Mouse (Mus musculus) embryonic facial prominence, embryonic 11.5 days (tissue): ENCODE results near the gene Fam19a2. TPM values are rescaled to one million over a fixed set of nuclear protein-coding genes. Genes with fewer than 3 reads are reported as not detected.

ENCODE experiments used
- ATAC-seq: fragments of 200-750 bp; cut with Nextera tagmentation; replicated peaks from 2 replicates; pipeline ENCODE4 v1.8.0; 2017; ENCODE audit warnings: low read depth; ENCODE audit not compliant: insufficient number of reproducible peaks, low FRiP score, low TSS enrichment
- DNase-seq: peaks from one replicate; pipeline ENCODE4 v3.0.0-alpha.2; 2015; ENCODE audit warnings: low spot score
- H3K27ac ChIP-seq: fragments of 300-500 bp; sonication (generic); replicated peaks from 2 replicates; pipeline ENCODE4 v1.5.1; 2014; ENCODE audit warnings: mild to moderate bottlenecking, low read depth, low read length, control low read depth
- H3K27me3 ChIP-seq: fragments of 300-500 bp; sonication (generic); 2 replicates; pipeline ENCODE4 v1.6.1; 2014; ENCODE audit warnings: mild to moderate bottlenecking, low read length, moderate library complexity, mixed read lengths; ENCODE audit not compliant: control insufficient read depth, insufficient read depth
- H3K36me3 ChIP-seq: fragments of 300-500 bp; sonication (generic); replicated peaks from 2 replicates; pipeline ENCODE4 v1.6.1; 2014; ENCODE audit warnings: low read depth, mild to moderate bottlenecking, low read length, moderate library complexity, mixed read lengths; ENCODE audit not compliant: control insufficient read depth, insufficient read depth
- H3K4me1 ChIP-seq: fragments of 300-500 bp; sonication (generic); 2 replicates; pipeline ENCODE4 v1.6.1; 2014; ENCODE audit warnings: low read length, mixed read lengths; ENCODE audit not compliant: control insufficient read depth, insufficient read depth
- H3K4me2 ChIP-seq: fragments of 300-500 bp; sonication (generic); 2 replicates; pipeline ENCODE4 v1.6.1; 2014; ENCODE audit warnings: low read depth, mild to moderate bottlenecking, control low read depth, low read length, moderate library complexity
- H3K4me3 ChIP-seq: fragments of 300-500 bp; sonication (generic); 2 replicates; pipeline ENCODE4 v1.5.1; 2014; ENCODE audit warnings: low read depth, low read length, control low read depth
- H3K9ac ChIP-seq: fragments of 300-500 bp; sonication (generic); replicated peaks from 2 replicates; pipeline ENCODE4 v1.6.1; 2014; ENCODE audit warnings: mild to moderate bottlenecking, control low read depth, low read length
- H3K9me3 ChIP-seq: fragments of 300-500 bp; sonication (generic); replicated peaks from 2 replicates; pipeline ENCODE4 v1.6.1; 2016; ENCODE audit warnings: mild to moderate bottlenecking, low read length, inconsistent platforms, mixed read lengths; ENCODE audit not compliant: control insufficient read depth
- WGBS: fragments of 180-500 bp; shearing (Covaris S2); extraction: QIAGEN DNeasy Blood & Tissue Kit; methylation state at CpG from one replicate; pipeline ENCODE4 v1.1.7; 2014; 5-methylcytosine and 5-hydroxymethylcytosine counted together
- polyA plus RNA-seq: library from polyadenylated mRNA; unstranded; fragments of >200 nt; fragmentation: Nextera tagmentation; extraction: Ambion mirVana; gene quantifications from 2 replicates; pipeline ENCODE4 v1.2.1, GENCODE M21; 2014

Fam19a2 gene
- polyA plus RNA-seq, 1 experiment from 2014 or later = 8.2 TPM

DNA sequence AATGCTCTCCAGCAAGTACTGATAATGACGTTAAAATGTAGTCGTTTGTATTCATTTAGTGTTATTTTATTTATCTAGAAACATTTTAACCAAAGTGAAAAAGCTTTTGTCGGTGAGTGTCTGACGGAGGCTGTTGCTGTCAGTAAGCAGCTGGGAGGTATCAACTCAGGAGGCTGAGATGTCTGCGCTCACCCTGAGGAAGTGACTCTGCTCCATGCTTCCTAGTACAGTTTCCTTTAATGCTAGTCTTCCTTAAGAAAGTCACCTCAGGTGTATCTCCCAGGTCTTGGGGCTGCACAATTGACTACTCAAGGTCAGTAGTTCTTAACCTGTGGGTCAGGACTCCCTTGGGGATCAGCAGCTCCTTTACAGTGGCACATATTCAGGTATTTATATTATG, 89.9 kb downstream of the Fam19a2 start:
- H3K4me2 ChIP-seq = no peak overlapping the region
- DNase-seq = no peak

DNA sequence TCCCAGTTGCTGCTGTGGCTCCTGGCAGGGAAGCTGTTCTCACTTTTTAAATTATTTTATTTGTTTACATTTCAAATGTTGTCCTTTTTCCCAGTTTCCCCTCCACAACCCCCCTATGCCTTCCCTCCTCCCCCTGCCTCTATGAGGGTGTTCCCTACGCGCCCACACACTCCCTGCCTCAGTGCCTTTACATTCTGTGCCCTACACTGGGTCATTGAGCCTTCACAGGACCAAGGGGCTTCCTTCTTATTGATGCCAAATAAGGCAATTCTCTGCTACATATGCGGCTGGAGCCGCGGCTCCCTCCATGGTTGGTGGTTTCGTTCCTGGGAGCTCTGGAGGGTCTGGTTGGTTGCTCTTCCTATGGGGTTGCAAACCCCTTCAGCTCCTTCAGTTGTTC, 93.2 kb downstream of the Fam19a2 start:
- no peaks in the 10 kb centered on the region for H3K36me3 ChIP-seq
- no peak for DNase-seq
- WGBS = 74% methylated on average over 6 of the region's 6 CpGs
- no peaks in the 10 kb centered on the region for H3K4me1 ChIP-seq
- no peak for ATAC-seq
- H3K9ac ChIP-seq = no peak overlapping the region
- no peak overlapping the region for H3K4me2 ChIP-seq
- H3K27ac ChIP-seq = no peak overlapping the region
- no peak overlapping the region for H3K4me3 ChIP-seq
- no peaks in the 10 kb centered on the region for H3K27me3 ChIP-seq
- H3K9me3 ChIP-seq = no peaks in the 10 kb centered on the region

More for the DNA sequence above, 89.9 kb downstream of the Fam19a2 start:
- H3K27ac ChIP-seq = no peak overlapping the region
- no peak for ATAC-seq
- no peaks in the 10 kb centered on the region for H3K9me3 ChIP-seq
- H3K27me3 ChIP-seq = no peaks in the 10 kb centered on the region
- no peak overlapping the region for H3K9ac ChIP-seq
- H3K4me3 ChIP-seq = no peak overlapping the region
- H3K36me3 ChIP-seq = no peaks in the 10 kb centered on the region
- no peaks in the 10 kb centered on the region for H3K4me1 ChIP-seq
- 81% methylated on average over 5 of the region's 5 CpGs for WGBS

DNA sequence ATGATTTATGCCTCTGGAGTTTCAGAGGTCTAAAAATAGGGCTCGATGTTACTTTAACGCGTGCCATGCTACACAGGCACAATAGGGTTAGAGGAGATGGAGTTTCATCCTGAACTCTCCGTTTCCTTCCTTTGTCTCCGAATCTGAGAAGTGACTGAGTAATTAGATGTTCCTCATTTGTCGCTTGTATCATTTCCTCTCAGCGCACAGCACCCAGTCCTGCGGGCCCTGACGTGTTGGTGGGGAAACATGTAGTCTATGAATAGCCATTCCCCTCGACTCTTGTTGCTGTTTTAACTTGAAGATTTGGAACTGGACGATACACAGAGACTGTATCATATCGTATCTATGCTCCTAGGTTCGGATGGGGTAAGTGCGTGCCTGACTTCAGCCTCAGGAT, 96.7 kb downstream of the Fam19a2 start:
- no peak for ATAC-seq
- Histone ChIP-seq H3K9me3 (no peaks in the 10 kb centered on the region), H3K27me3 (no peaks in the 10 kb centered on the region), H3K9ac (no peak overlapping the region), H3K4me1 (no peaks in the 10 kb centered on the region), H3K27ac (no peak overlapping the region), H3K4me3 (no peak overlapping the region), H3K36me3 (no peaks in the 10 kb centered on the region), H3K4me2 (no peak overlapping the region)
- no peak for DNase-seq
- 83% methylated on average over 14 of the region's 14 CpGs for WGBS

DNA sequence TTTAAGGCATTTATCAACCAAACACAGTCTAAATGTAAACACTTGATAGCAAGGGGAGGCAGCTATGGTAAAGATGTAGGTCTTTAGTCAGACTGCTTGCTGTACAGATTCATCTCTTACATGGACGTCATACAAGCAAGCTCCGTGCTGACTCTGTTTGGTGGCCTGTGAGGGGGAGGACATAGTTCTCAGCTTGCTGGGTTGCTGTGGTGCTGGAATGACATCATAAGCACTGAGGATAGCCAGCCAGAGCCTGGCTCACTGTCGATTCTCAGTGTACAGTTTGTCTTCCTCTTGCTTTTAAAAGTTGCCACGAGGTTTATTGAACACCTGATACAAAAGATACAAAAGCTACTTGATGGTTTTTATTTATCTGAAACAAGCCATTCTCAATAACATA, 100.8 kb downstream of the Fam19a2 start:
- H3K27ac ChIP-seq = no peak overlapping the region
- no peaks in the 10 kb centered on the region for H3K9me3 ChIP-seq
- no peaks in the 10 kb centered on the region for H3K4me1 ChIP-seq
- H3K4me2 ChIP-seq = no peak overlapping the region
- ATAC-seq = no peak
- H3K9ac ChIP-seq = no peak overlapping the region
- WGBS = 84% methylated on average over 4 of the region's 4 CpGs
- no peak overlapping the region for H3K4me3 ChIP-seq
- no peaks in the 10 kb centered on the region for H3K36me3 ChIP-seq
- no peak for DNase-seq
- no peaks in the 10 kb centered on the region for H3K27me3 ChIP-seq

DNA sequence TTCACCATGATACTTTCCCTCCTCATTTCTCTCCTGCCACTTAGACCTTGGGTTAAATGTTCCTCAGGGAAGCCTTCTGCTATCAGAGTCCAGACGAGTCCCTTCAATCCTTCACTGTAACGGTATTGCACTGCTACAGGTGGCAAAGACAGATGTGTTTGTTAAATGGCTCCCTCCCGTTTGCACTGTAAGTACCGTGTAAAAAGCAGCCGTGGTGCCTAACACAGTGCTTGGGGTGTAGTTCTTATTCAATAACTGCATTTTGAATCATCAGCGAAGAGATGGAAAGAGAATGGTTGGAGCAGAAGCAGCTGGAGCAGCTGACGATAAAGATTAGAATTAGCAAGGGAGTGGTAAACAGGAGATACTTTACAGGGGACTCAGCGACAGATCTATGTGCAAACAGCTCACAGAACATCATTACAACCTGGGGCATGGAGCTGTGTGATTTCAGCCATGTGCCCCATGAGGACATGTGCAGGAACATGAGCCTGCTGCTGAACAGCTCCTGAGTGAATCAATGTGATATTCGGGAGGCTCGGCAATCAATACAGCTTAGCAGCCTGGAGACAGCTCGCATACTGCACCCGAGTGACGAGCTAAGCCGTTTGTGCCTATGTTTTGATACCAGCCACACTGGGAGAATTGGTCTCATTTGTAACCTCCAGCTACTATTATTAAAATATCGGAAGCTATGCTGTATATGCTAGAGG, 103.5 kb downstream of the Fam19a2 start:
- Histone ChIP-seq H3K4me3 (no peak overlapping the region), H3K9me3 (no peaks in the 10 kb centered on the region), H3K36me3 (no peaks in the 10 kb centered on the region), H3K4me1 (no peaks in the 10 kb centered on the region), H3K4me2 (no peak overlapping the region), H3K27ac (no peak overlapping the region), H3K27me3 (no peaks in the 10 kb centered on the region), H3K9ac (no peak overlapping the region)
- no peak; the same call in 1 of the 2 replicates for ATAC-seq
- no peak for DNase-seq
- WGBS = 76% methylated on average over 15 of the region's 15 CpGs

DNA sequence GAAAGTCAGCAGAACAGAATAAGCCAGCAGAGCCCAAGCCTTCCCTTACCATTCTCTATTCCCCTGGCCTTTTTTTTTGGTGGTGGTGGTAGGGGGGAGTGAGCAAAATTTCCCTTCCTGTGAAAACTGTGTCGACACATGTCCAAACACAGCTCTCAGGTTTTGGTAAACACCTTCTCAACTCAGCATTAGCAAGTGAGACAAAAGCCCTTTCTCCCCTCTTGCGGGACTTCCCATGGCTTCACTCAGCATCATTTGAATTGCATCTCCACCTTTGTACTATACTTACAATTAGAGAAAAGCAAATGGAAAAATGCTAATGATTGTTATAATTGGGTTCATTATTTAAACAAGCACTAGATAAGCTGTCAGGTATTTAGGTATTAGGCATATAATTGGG, 119.5 kb downstream of the Fam19a2 start:
- ATAC-seq (no peak), DNase-seq (no peak)
- H3K27me3 ChIP-seq = no peaks in the 10 kb centered on the region
- H3K27ac ChIP-seq = no peak overlapping the region
- 47% methylated on average over 2 of the region's 2 CpGs for WGBS
- H3K4me3 ChIP-seq = no peak overlapping the region
- H3K9ac ChIP-seq = no peak overlapping the region
- no peak overlapping the region for H3K4me2 ChIP-seq
- no peaks in the 10 kb centered on the region; the same call in 1 of the 2 replicates for H3K36me3 ChIP-seq
- no peaks in the 10 kb centered on the region for H3K4me1 ChIP-seq
- H3K9me3 ChIP-seq = no peaks in the 10 kb centered on the region

DNA sequence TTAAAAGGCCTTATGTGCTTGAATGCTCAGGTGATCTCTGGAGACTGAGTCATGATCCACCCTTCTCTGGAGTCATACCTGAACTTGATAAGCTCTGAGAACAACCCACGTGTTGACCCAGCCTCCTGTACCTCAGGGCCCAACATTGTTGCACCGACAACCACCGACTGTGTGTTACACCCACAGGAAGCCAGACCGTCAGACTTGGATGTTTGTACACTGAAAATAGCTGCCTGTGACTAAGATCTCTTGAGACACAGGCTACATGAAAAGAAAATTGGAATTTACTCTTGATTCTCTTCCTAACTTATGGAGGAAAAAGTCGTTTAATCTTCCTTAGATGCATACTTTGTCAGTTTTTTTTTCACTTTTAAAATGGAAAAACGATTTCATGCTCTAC, 121.8 kb downstream of the Fam19a2 start:
- Histone ChIP-seq H3K4me2 (no peak overlapping the region), H3K9me3 (no peaks in the 10 kb centered on the region), H3K27me3 (no peaks in the 10 kb centered on the region), H3K36me3 (no peaks in the 10 kb centered on the region; the same call in 1 of the 2 replicates), H3K4me1 (no peaks in the 10 kb centered on the region), H3K9ac (no peak overlapping the region), H3K27ac (no peak overlapping the region), H3K4me3 (no peak overlapping the region)
- DNase-seq = no peak
- ATAC-seq = no peak
- 80% methylated on average over 6 of the region's 6 CpGs for WGBS

DNA sequence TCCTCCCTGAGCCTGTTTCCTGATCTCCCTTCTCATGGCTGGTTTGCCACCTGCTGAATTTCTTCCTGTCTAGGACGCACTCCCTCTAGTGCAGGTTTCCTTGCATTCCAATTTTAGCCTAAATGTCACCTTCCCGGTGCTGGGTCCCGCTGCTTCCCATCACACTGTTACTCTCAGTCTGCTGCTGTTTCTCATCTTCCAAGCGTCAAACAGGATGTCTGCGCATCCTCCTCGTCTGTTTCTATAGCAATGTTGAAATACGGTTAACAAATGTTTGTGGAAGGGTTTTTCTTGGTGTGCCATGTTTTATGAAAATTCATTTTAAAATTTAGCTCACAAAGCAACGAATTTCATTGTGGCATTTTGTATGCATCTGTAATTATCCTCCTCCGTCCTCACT, 131.6 kb downstream of the Fam19a2 start:
- no peaks in the 10 kb centered on the region for H3K4me1 ChIP-seq
- H3K9ac ChIP-seq = no peak overlapping the region
- H3K27me3 ChIP-seq = no peaks in the 10 kb centered on the region
- H3K4me2 ChIP-seq = no peak overlapping the region
- DNase-seq (no peak), ATAC-seq (no peak)
- 71% methylated on average over 9 of the region's 9 CpGs for WGBS
- no peak overlapping the region for H3K27ac ChIP-seq
- no peaks in the 10 kb centered on the region for H3K36me3 ChIP-seq
- no peaks in the 10 kb centered on the region for H3K9me3 ChIP-seq
- H3K4me3 ChIP-seq = no peak overlapping the region
